Mouse (Mus musculus) G1E (cell line): ENCODE results near the gene Hat1. TPM values are rescaled to one million over a fixed set of nuclear protein-coding genes. Genes with fewer than 3 reads are reported as not detected.

Source experiments
- ATAC-seq: 2 replicates; pipeline ENCODE4 v1.8.0; 2016; ENCODE audit warnings: mild to moderate bottlenecking; ENCODE audit not compliant: insufficient number of reproducible peaks, poor library complexity, low FRiP score, severe bottlenecking; ENCODE audit errors: extremely low read depth
- DNase-seq: peaks from one replicate; pipeline ENCODE4 v3.0.0; 2012; ENCODE audit warnings: low spot score
- H3K27me3 ChIP-seq: 2 replicates; pipeline ENCODE4 v1.6.1; 2012; ENCODE audit warnings: mild to moderate bottlenecking, low read length, inconsistent platforms; ENCODE audit not compliant: insufficient read depth
- H3K36me3 ChIP-seq: replicated peaks from 2 replicates; pipeline ENCODE3; 2012; ENCODE audit warnings: mild to moderate bottlenecking, inconsistent platforms
- H3K4me1 ChIP-seq: 2 replicates; pipeline ENCODE4 v1.6.1; 2012; ENCODE audit warnings: low read depth, low read length, inconsistent platforms, mixed read lengths; ENCODE audit not compliant: insufficient read depth
- H3K4me3 ChIP-seq: 2 replicates; pipeline ENCODE4 v1.5.1; 2012; ENCODE audit warnings: low read depth, mild to moderate bottlenecking, inconsistent platforms, low read length, moderate library complexity, mixed read lengths
- H3K9me3 ChIP-seq: replicated peaks from 2 replicates; pipeline ENCODE4 v1.6.1; 2012; ENCODE audit warnings: inconsistent platforms
- CTCF ChIP-seq: IDR thresholded peaks from 2 replicates; pipeline ENCODE4 v1.5.1; 2012; ENCODE audit warnings: low read depth, low read length, inconsistent platforms, mixed read lengths
- GATA1 ChIP-seq: IDR thresholded peaks from 2 replicates; pipeline ENCODE4 v1.6.1; 2012; ENCODE audit warnings: borderline replicate concordance, low read length, inconsistent platforms, mixed read lengths
- GATA2 ChIP-seq: IDR thresholded peaks from 2 replicates; pipeline ENCODE4 v1.6.1; 2012; ENCODE audit warnings: low read depth, low read length, inconsistent platforms, borderline replicate concordance
- POLR2AphosphoS5 ChIP-seq: IDR thresholded peaks from 2 replicates; pipeline ENCODE4 v1.6.1; 2012; ENCODE audit warnings: low read depth, low read length, inconsistent platforms; ENCODE audit not compliant: insufficient replicate concordance
- TAL1 ChIP-seq: conservative IDR thresholded peaks from 2 replicates; pipeline ENCODE4 v1.6.1; 2012; ENCODE audit warnings: low read depth, low read length, inconsistent platforms, mixed read lengths
- polyA plus RNA-seq: library from polyadenylated mRNA; stranded (reverse); fragments of >175 nt; gene quantifications from 2 replicates; pipeline ENCODE4 v1.2.3, GENCODE M21; 2012
- total RNA-seq, 2 experiments: library from RNA; stranded (forward) in 1 of 2; stranded (reverse) in 1 of 2; fragments of 200-1000 nt in 1 of 2; fragments of >200 nt in 1 of 2; fragmentation: Nextera tagmentation in 1 of 2; gene quantifications; 2 replicates each; pipeline ENCODE4 v1.2.3; 2014 to 2017

The Hat1 gene
- total and polyA plus RNA-seq, 3 experiments = 6.3 to 297 (median 107) TPM

DNA sequence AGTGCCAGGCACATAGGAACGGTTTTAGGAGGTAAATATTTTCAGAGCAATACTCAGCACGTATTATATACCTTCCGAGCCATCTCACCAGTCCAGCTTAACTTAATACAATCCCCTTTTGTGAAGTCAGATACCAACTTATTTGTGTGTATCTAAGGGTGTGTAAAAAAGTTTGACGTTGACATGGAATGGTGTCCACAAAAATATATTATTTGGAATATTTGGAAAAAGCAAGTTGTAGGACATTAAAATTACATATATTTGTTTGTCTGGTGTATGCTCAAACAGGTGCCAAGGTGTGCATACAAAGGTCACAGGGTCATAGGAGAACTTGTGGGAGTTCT is 65.1 kb downstream of the Hat1 start:
- no peak for DNase-seq
- Histone ChIP-seq H3K4me3 (peak overlapping the region; percentile 87), H3K4me1 (peaks cover 71% of the 10 kb centered on the region), H3K27me3 (no peaks in the 10 kb centered on the region), H3K9me3 (no peaks in the 10 kb centered on the region), H3K36me3 (peaks cover 15% of the 10 kb centered on the region)
- no peak for TF ChIP-seq TAL1
- TF ChIP-seq GATA1 = no peak
- no peak for TF ChIP-seq GATA2
- TF ChIP-seq CTCF = no peak
- ATAC-seq = no peak

DNA sequence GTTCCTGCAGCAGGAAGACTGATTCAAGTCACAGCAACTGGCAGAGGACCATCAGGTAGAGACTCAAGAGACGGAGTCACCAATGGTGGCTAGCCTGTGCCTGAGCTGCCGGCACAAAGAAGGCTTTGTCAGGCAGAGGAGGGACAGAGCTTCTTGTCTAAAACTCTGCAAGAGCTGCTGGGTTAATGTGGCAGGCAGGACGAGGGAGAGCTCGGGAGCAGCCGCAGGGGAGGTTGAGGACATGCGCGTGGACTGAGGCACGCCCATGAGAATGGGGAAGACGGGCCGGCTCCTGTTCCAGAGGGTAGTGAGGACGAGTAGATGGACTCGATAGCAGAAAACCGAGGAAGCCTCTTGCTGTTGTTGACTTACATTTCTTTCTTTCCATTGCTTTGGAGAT is 69.9 kb downstream of the Hat1 start:
- DNase-seq (peak; percentile 15), ATAC-seq (no peak)

DNA sequence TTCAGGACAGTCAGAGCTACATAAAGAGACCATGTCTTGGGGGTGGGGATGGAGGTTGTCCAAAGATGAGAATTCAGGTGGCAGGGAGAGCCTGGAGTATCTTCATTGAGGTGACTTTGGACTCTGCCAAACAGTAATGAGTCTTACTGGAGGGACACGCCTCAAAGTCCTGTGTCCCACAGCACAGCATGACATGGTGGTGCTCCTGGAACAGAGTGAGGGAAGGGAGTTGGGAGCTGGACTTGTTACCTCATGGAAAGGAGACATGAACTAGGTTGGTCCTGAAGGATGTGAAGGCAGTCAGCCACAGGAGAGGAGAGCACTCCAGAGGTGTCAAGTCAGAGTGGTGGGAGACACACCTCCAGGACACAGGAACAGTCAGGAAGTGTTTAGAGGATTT is 70.9 kb downstream of the Hat1 start:
- Histone ChIP-seq H3K9me3 (no peaks in the 10 kb centered on the region), H3K36me3 (peaks cover 42% of the 10 kb centered on the region), H3K4me3 (no peak overlapping the region), H3K27me3 (no peaks in the 10 kb centered on the region), H3K4me1 (peaks cover 86% of the 10 kb centered on the region)
- DNase-seq = no peak
- no peak for TF ChIP-seq GATA1
- no peak for TF ChIP-seq GATA2
- ATAC-seq = no peak

More for the DNA sequence above, 69.9 kb downstream of the Hat1 start:
- Histone ChIP-seq H3K4me1 (peaks cover 88% of the 10 kb centered on the region), H3K9me3 (no peaks in the 10 kb centered on the region), H3K36me3 (peaks cover 33% of the 10 kb centered on the region), H3K4me3 (peak overlapping the region; percentile 64; the same call in 1 of the 2 replicates), H3K27me3 (no peaks in the 10 kb centered on the region)
- no peak for TF ChIP-seq CTCF
- no peak for TF ChIP-seq GATA2

GRCm38 (mm10) chr2:71461139-71461538 is 72.4 kb downstream of the Hat1 start:
- Histone ChIP-seq H3K4me3 (peak overlapping the region; percentile 36; the same call in 1 of the 2 replicates), H3K27me3 (no peaks in the 10 kb centered on the region), H3K4me1 (peaks cover 83% of the 10 kb centered on the region), H3K36me3 (peaks cover 47% of the 10 kb centered on the region), H3K9me3 (no peaks in the 10 kb centered on the region)
- TF ChIP-seq GATA1 (no peak), POLR2AphosphoS5 (no peak), GATA2 (no peak), TAL1 (no peak), CTCF (no peak)
- ATAC-seq (peak; percentile 19; the same call in 1 of the 2 replicates), DNase-seq (peak; percentile 14)

DNA sequence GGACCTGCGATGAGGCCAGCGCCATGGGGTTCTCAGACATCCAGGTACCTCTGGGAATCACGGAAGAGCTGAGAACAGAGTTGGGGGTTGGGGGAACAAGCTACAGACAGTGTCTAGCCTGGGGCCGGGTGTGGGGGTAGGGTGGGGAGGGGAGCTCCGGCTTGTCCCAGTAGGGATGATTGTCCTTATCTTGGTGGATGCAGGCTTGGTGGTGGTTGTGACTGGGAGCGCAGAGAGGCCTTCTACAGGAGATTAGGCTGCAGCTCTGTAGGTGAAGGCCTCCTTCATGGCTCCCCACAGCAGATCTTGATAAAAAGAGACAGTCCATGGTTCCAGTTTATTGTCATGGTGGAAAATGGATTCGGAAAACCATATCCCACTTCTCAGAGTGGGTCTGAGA is 72.8 kb downstream of the Hat1 start:
- H3K4me3 ChIP-seq = peak overlapping the region; percentile 36; the same call in 1 of the 2 replicates
- peak; percentile 92 for TF ChIP-seq TAL1
- no peak for TF ChIP-seq CTCF
- no peak for TF ChIP-seq POLR2AphosphoS5
- no peak for TF ChIP-seq GATA1
- peak; percentile 33; the same call in 1 of the 2 replicates for TF ChIP-seq GATA2
- ATAC-seq (peak; percentile 93), DNase-seq (peak; percentile 71)
- H3K27me3 ChIP-seq = no peaks in the 10 kb centered on the region
- peaks cover 46% of the 10 kb centered on the region for H3K36me3 ChIP-seq
- no peaks in the 10 kb centered on the region for H3K9me3 ChIP-seq
- peaks cover 81% of the 10 kb centered on the region for H3K4me1 ChIP-seq

DNA sequence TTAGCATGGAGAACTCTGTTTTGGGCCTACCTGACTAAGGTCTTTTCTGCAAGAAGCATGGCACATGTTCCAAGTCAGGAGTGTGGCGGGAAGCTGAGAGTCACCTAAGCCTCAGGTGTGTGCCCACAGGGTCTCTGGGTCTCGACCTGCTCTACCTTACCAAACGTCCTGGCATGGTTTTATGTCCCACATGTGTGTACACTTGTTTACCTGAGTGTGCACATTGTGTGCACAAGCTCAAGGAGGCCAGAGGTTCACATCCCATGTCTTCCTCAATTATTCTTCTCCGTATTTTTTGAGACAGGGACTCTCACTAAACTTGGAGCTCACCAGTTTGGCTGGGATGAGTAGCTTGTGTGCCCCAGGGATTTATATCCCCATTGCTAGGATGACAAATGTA is 73.3 kb downstream of the Hat1 start:
- DNase-seq (no peak), ATAC-seq (no peak)
- TF ChIP-seq GATA2 (no peak), GATA1 (no peak)
- Histone ChIP-seq H3K36me3 (peaks cover 51% of the 10 kb centered on the region), H3K9me3 (no peaks in the 10 kb centered on the region), H3K27me3 (no peaks in the 10 kb centered on the region), H3K4me1 (peaks cover 79% of the 10 kb centered on the region), H3K4me3 (peak overlapping the region; percentile 58; the same call in 1 of the 2 replicates)

GRCm38 (mm10) chr2:71462553-71462952 is 73.8 kb downstream of the Hat1 start:
- H3K4me3 ChIP-seq = peak overlapping the region; percentile 7; the same call in 1 of the 2 replicates
- H3K4me1 ChIP-seq = peaks cover 79% of the 10 kb centered on the region
- DNase-seq (no peak), ATAC-seq (no peak)
- peaks cover 55% of the 10 kb centered on the region for H3K36me3 ChIP-seq
- TF ChIP-seq TAL1 = no peak
- no peak for TF ChIP-seq CTCF
- no peak for TF ChIP-seq GATA1
- TF ChIP-seq POLR2AphosphoS5 = no peak
- no peak for TF ChIP-seq GATA2
- no peaks in the 10 kb centered on the region for H3K9me3 ChIP-seq
- H3K27me3 ChIP-seq = no peaks in the 10 kb centered on the region
